Mouse (Mus musculus) cerebellum, postnatal 25 days (tissue): ENCODE measurements around the gene Ciart.
"Not testable (repeated sequence)": the region's sequence is repeated elsewhere in the genome, so short reads cannot be mapped to it uniquely, and the experiment has no call there.

Experiments
- DNase-seq, 2 experiments: peaks; one replicate each; pipeline ENCODE4 v3.0.0; 2021; ENCODE audit warnings: mixed read lengths in 2 of 2

Gene Ciart

GRCm38 (mm10) chr3:95901616-95902372, 19.7 kb upstream of the Ciart start:
- no peak for DNase-seq

- DNase-seq: no peak
These were observed 17.9 kb upstream of the Ciart start for GRCm38 (mm10) chr3:95899800-95900524.

GRCm38 (mm10) chr3:95895501-95895900, 13.4 kb upstream of the Ciart start:
- not testable (repeated sequence) for DNase-seq

- peak; percentile 61 to 65 for DNase-seq
These were observed 12.5 kb upstream of the Ciart start for GRCm38 (mm10) chr3:95894317-95895160.

- peak; percentile 95 to 96 for DNase-seq
These were observed 11.7 kb upstream of the Ciart start, which contains the start of gene Aph1a for GRCm38 (mm10) chr3:95893606-95894316. Gene Aph1a (plus strand): TSS chr3:95893969.

GRCm38 (mm10) chr3:95893126-95893525, 11.1 kb upstream of the Ciart start:
- DNase-seq: no peak

- DNase-seq: no peak
These were observed 10.3 kb upstream of the Ciart start for GRCm38 (mm10) chr3:95892066-95893052.

- no peak for DNase-seq
These were observed 9.4 kb upstream of the Ciart start, which contains the start of gene BC028528 for GRCm38 (mm10) chr3:95891211-95892065. Gene BC028528 (minus strand): TSS chr3:95892005.

- no peak for DNase-seq
These were observed 7.6 kb upstream of the Ciart start for GRCm38 (mm10) chr3:95889664-95890063.

- no peak for DNase-seq
These were observed 5.5 kb upstream of the Ciart start for GRCm38 (mm10) chr3:95887596-95887995.

- DNase-seq: no peak
These were observed 2.3 kb upstream of the Ciart start for GRCm38 (mm10) chr3:95884400-95884799.

GRCm38 (mm10) chr3:95882816-95883425, 870 bp upstream of the Ciart start:
- DNase-seq: peak; percentile 49 to 77

- DNase-seq: no peak
These were observed 3.0 kb downstream of the Ciart start for GRCm38 (mm10) chr3:95879063-95879462.

- peak in 1 of 2 experiments; percentile 30 for DNase-seq
These were observed 10.0 kb downstream of the Ciart start for GRCm38 (mm10) chr3:95872048-95872447.

GRCm38 (mm10) chr3:95871392-95871867, 10.6 kb downstream of the Ciart start, which contains the start of gene Mrps21:
Gene Mrps21 (minus strand): TSS chr3:95871519.
- DNase-seq: peak; percentile 89 to 92

- DNase-seq: no peak
These were observed 11.1 kb downstream of the Ciart start for GRCm38 (mm10) chr3:95870976-95871375.

GRCm38 (mm10) chr3:95867408-95867807, 14.6 kb downstream of the Ciart start:
- DNase-seq: no peak

GRCm38 (mm10) chr3:95866071-95866470, 16.0 kb downstream of the Ciart start:
- DNase-seq: no peak

GRCm38 (mm10) chr3:95865571-95865970, 16.5 kb downstream of the Ciart start:
- DNase-seq: no peak
